Mouse (Mus musculus) lung, postnatal 0 days (tissue): ENCODE measurements at regions not wholly inside any gene's neighbourhood (a gene's known extent, or its start where the extent isn't known, plus 50 kb on each side); places are given as distances from the start of the nearest gene placed in this dataset.

Experiments used
- CTCF ChIP-seq: IDR thresholded peaks from 2 replicates; pipeline ENCODE4 v1.5.1; 2016; ENCODE audit warnings: antibody characterized with exemption, mild to moderate bottlenecking
- EP300 ChIP-seq: IDR thresholded peaks from 2 replicates; pipeline ENCODE4 v1.6.1; 2016; ENCODE audit warnings: antibody characterized with exemption, mild to moderate bottlenecking, control low read depth

DNA sequence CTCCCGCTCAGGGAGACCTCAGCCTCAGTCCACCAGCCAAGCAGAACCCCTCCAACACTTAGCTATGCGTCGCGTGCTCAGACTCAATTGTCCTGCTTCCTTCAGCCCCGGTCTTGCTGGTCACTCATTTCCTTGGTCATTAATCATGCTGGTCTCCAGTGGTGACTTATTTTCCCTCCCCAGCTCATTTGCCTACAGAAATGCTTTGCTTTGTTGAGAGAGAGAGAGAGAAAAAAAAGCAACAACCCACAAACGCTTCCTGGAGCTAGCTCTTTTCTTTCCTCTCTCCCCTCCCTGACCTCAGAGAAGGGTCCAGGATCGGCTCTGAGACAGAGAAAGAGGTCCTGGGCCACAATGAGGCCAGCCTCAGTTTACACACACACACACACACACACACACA is 102.5 kb upstream of the Unc5b start:
- no peak for TF ChIP-seq CTCF
- peak; percentile 61 for TF ChIP-seq EP300
